In the genomic region with DNA sequence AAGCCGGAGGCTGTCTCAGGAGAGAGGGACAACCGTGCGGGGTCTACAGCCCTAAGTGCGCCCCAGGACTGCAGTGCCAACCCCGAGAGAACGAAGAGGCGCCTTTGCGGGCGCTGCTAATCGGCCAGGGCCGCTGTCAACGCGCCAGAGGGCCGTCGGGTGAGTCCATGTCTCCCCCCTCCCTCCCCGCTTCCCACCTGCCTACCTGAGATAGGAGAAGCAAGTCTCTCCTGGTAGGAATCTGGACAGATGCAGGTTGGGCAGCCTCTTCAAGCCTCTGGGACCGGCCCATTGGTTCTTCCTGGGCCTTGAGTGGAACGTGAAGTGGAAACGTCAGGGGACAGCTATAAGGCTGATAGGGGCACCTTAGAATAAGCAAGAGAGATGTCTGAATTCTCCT, we compare ENCODE assay signal across 9 mouse cellular contexts. TPM values are rescaled to one million over a fixed set of nuclear protein-coding genes. Genes with fewer than 3 reads are reported as not detected.
DNase-seq lines count a peak whose midpoint lies in the region; ATAC-seq lines count a peak whose summit lies in the region.
"Had no signal": no experiment of that assay in that cellular context is flagged by ENCODE, and none has a peak within 500 bp of the region (broad histone marks: within the 10 kb centered on the region; RNA-seq: fewer than 3 reads in every experiment).

No protein-coding gene starts in this region.

- peak overlapping the region; percentile 37; the same call in 1 of the 2 replicates for H3K9ac ChIP-seq in heart, embryonic 12.5 days
- H3K9ac ChIP-seq in hindbrain, embryonic 13.5 days = peak overlapping the region; percentile 55

- no peak for ATAC-seq in heart, embryonic 12.5 days (ENCODE audit: insufficient number of reproducible peaks, low FRiP score)
- no peak for ATAC-seq in hindbrain, embryonic 13.5 days (ENCODE audit: low FRiP score)

- H3K27ac ChIP-seq in heart, embryonic 12.5 days (ENCODE audit: poor library complexity, severe bottlenecking) = no peak overlapping the region
- H3K27ac ChIP-seq in hindbrain, embryonic 13.5 days = no peak overlapping the region
- H3K27ac ChIP-seq in midbrain, embryonic 10.5 days (replicated peaks) = peak overlapping the region; percentile 53; the same call in 1 of the 2 replicates

- DNase-seq in heart, postnatal 36 days = no peak
- peak; percentile 55 for DNase-seq in NIH3T3 (ENCODE audit: low read depth)
- DNase-seq in midbrain, embryonic 10.5 days (ENCODE audit: low spot score) = no peak
- DNase-seq in cerebellum, adult 11 months = no peak
- no peak for DNase-seq in gastrocnemius, postnatal 25 days
- DNase-seq in spleen, adult 18-20 months = no peak
- DNase-seq: thymus, postnatal 36 days had no signal

- H3K4me1 ChIP-seq in heart, embryonic 12.5 days (replicated peaks) = peaks cover 24% of the 10 kb centered on the region
- peaks cover 7% of the 10 kb centered on the region for H3K4me1 ChIP-seq in hindbrain, embryonic 13.5 days (replicated peaks)
- H3K4me1 ChIP-seq in midbrain, embryonic 10.5 days = peaks cover 16% of the 10 kb centered on the region

- peaks cover 40% of the 10 kb centered on the region for H3K27me3 ChIP-seq in heart, embryonic 12.5 days (replicated peaks)
- peaks cover 52% of the 10 kb centered on the region for H3K27me3 ChIP-seq in hindbrain, embryonic 13.5 days
- peaks cover 44% of the 10 kb centered on the region for H3K27me3 ChIP-seq in midbrain, embryonic 10.5 days (ENCODE audit: low read depth, poor library complexity, severe bottlenecking)

- H3K4me2 ChIP-seq in heart, embryonic 12.5 days = peak overlapping the region; percentile 54
- peak overlapping the region; percentile 26 for H3K4me2 ChIP-seq in hindbrain, embryonic 13.5 days

- intact Hi-C loops in heart, postnatal 36 days (cut with DNase I) = loop anchor here (5.0 kb wide), 2 partner anchors 37 to 157 kb away; no protein-coding TSS in a partner anchor

- peak overlapping the region; percentile 27 for H3K4me3 ChIP-seq in heart, embryonic 12.5 days
- peak overlapping the region; percentile 14 for H3K4me3 ChIP-seq in hindbrain, embryonic 13.5 days
- peak overlapping the region; percentile 43 for H3K4me3 ChIP-seq in midbrain, embryonic 10.5 days

- 9% methylated on average over 19 of the region's 19 CpGs for WGBS in heart, embryonic 12.5 days
- 15% methylated on average over 19 of the region's 19 CpGs for WGBS in hindbrain, embryonic 13.5 days
- 9% methylated on average over 19 of the region's 19 CpGs for WGBS in midbrain, embryonic 10.5 days

- H3K9me3 ChIP-seq in heart, embryonic 12.5 days (replicated peaks) = no peaks in the 10 kb centered on the region
- no peaks in the 10 kb centered on the region for H3K9me3 ChIP-seq in hindbrain, embryonic 13.5 days
- no peaks in the 10 kb centered on the region for H3K9me3 ChIP-seq in midbrain, embryonic 10.5 days (replicated peaks)

- H3K36me3 ChIP-seq in heart, embryonic 12.5 days = no peaks in the 10 kb centered on the region
- no peaks in the 10 kb centered on the region for H3K36me3 ChIP-seq in hindbrain, embryonic 13.5 days
- H3K36me3 ChIP-seq in midbrain, embryonic 10.5 days = no peaks in the 10 kb centered on the region

RNA-seq across cellular contexts. Expression of gene Igfbp6, which starts 0.6 kb away (rescaled TPM):
- polyA plus RNA-seq in heart, embryonic 12.5 days (2016; fragmentation: Nextera tagmentation; extraction: Ambion mirVana) = 1.7 and 2.5 TPM in 2 replicates
- total RNA-seq in heart, postnatal 36 days (2021) = 10 to 100 TPM; 31.4 to 40.9 TPM
- 0.49 and 1.2 TPM in 2 replicates for polyA plus RNA-seq in hindbrain, embryonic 13.5 days (2015; fragmentation: Nextera tagmentation; extraction: Ambion mirVana)
- polyA plus RNA-seq in midbrain, embryonic 10.5 days (2016; fragmentation: Nextera tagmentation; extraction: Ambion mirVana) = 0.32 and 0.38 TPM in 2 replicates
- total RNA-seq in gastrocnemius, postnatal 25 days (2021) = 10 to 100 TPM; 46.4 to 68.2 TPM

RNA-seq across cellular contexts. Expression of gene Soat2, which starts 5.6 kb away (rescaled TPM):
- polyA plus RNA-seq in heart, embryonic 12.5 days (2016; fragmentation: Nextera tagmentation; extraction: Ambion mirVana) = 0.87 and 1.2 TPM in 2 replicates
- not detected for total RNA-seq in heart, postnatal 36 days (2021)
- polyA plus RNA-seq in hindbrain, embryonic 13.5 days (2015; fragmentation: Nextera tagmentation; extraction: Ambion mirVana) = 0.14 TPM in 1 of 2 replicates, not detected in the other
- polyA plus RNA-seq in midbrain, embryonic 10.5 days (2016; fragmentation: Nextera tagmentation; extraction: Ambion mirVana) = 0.14 and 0.20 TPM in 2 replicates
- under 1 TPM in 1 of 2 experiments, not detected in 1; 0.16 TPM for total RNA-seq in gastrocnemius, postnatal 25 days (2021)

RNA-seq across cellular contexts. Expression of gene Spryd3, which starts 8.7 kb away (rescaled TPM):
- polyA plus RNA-seq in heart, embryonic 12.5 days (2016; fragmentation: Nextera tagmentation; extraction: Ambion mirVana) = 19.8 and 20.9 TPM in 2 replicates
- total RNA-seq in heart, postnatal 36 days (2021) = 10 to 100 TPM; 14.8 to 14.9 TPM
- 50.8 and 57.4 TPM in 2 replicates for polyA plus RNA-seq in hindbrain, embryonic 13.5 days (2015; fragmentation: Nextera tagmentation; extraction: Ambion mirVana)
- polyA plus RNA-seq in midbrain, embryonic 10.5 days (2016; fragmentation: Nextera tagmentation; extraction: Ambion mirVana) = 13.7 and 15.5 TPM in 2 replicates
- 1 to 10 TPM; 7.1 to 7.9 TPM for total RNA-seq in gastrocnemius, postnatal 25 days (2021)

RNA-seq across cellular contexts. Expression of gene Tns2, which starts 44.5 kb away (rescaled TPM):
- 35.3 and 38.7 TPM in 2 replicates for polyA plus RNA-seq in heart, embryonic 12.5 days (2016; fragmentation: Nextera tagmentation; extraction: Ambion mirVana)
- total RNA-seq in heart, postnatal 36 days (2021) = 100 to 1,000 TPM; 128 to 129 TPM
- 8.3 and 9.3 TPM in 2 replicates for polyA plus RNA-seq in hindbrain, embryonic 13.5 days (2015; fragmentation: Nextera tagmentation; extraction: Ambion mirVana)
- polyA plus RNA-seq in midbrain, embryonic 10.5 days (2016; fragmentation: Nextera tagmentation; extraction: Ambion mirVana) = 8.9 and 9.4 TPM in 2 replicates
- 10 to 100 TPM; 22.3 to 32.0 TPM for total RNA-seq in gastrocnemius, postnatal 25 days (2021)

RNA-seq across cellular contexts. Expression of gene Zfp740, which starts 58.3 kb away (rescaled TPM):
- 47.3 and 48.6 TPM in 2 replicates for polyA plus RNA-seq in heart, embryonic 12.5 days (2016; fragmentation: Nextera tagmentation; extraction: Ambion mirVana)
- total RNA-seq in heart, postnatal 36 days (2021) = 10 to 100 TPM; 32.2 to 35.9 TPM
- polyA plus RNA-seq in hindbrain, embryonic 13.5 days (2015; fragmentation: Nextera tagmentation; extraction: Ambion mirVana) = 68.8 and 71.7 TPM in 2 replicates
- 63.0 and 72.4 TPM in 2 replicates for polyA plus RNA-seq in midbrain, embryonic 10.5 days (2016; fragmentation: Nextera tagmentation; extraction: Ambion mirVana)
- total RNA-seq in gastrocnemius, postnatal 25 days (2021) = 10 to 100 TPM; 25.5 to 25.6 TPM
